Mouse (Mus musculus): ENCODE measurements around the gene Cfap97d1. TPM values are rescaled to one million over a fixed set of nuclear protein-coding genes. Genes with fewer than 3 reads are reported as not detected.

The Cfap97d1 gene
- polyA plus RNA-seq, 1 experiment = not detected

GRCm38 (mm10) chr11:101972097-101972496 is 12.0 kb upstream of the Cfap97d1 start:
- no peak overlapping the region for H3K4me2 ChIP-seq (ENCODE audit: low read depth)
- H3ac ChIP-seq (ENCODE audit: control insufficient read depth, insufficient read length) = no peak overlapping the region
- H3K27me3 ChIP-seq (ENCODE audit: control insufficient read depth, insufficient read depth, insufficient read length) = peaks cover 7% of the 10 kb centered on the region
- H3K79me2 ChIP-seq (ENCODE audit: control insufficient read depth, insufficient read depth) = no peaks in the 10 kb centered on the region
- H3K4me3 ChIP-seq = no peak overlapping the region
- H3K36me3 ChIP-seq (ENCODE audit: control insufficient read depth, insufficient read depth) = peaks cover 13% of the 10 kb centered on the region
- no peak for TF ChIP-seq USF1 (IDR thresholded peaks at IDR 0.05; ENCODE audit: low read depth)
- no peak for TF ChIP-seq SRF (IDR thresholded peaks at IDR 0.05; ENCODE audit: control insufficient read depth, insufficient read length, low read depth)
- no peak for TF ChIP-seq MYOG (IDR thresholded peaks at IDR 0.05; ENCODE audit: control insufficient read depth in 1 of 3, insufficient read depth in 1 of 3, insufficient read length in 2 of 3, low read depth in 2 of 3)
- no peak for TF ChIP-seq CEBPB (IDR thresholded peaks at IDR 0.05; ENCODE audit: insufficient read depth, poor library complexity, severe bottlenecking)
- TF ChIP-seq TCF3 (IDR thresholded peaks at IDR 0.05; ENCODE audit: insufficient read length, low read depth) = no peak
- no peak for TF ChIP-seq TCF12 (IDR thresholded peaks at IDR 0.05; ENCODE audit: insufficient read depth, poor library complexity, severe bottlenecking)
- TF ChIP-seq MYOD1 (IDR thresholded peaks at IDR 0.05; ENCODE audit: control insufficient read depth in 1 of 3, insufficient read length in 2 of 3, low read depth in 2 of 3) = no peak
- TF ChIP-seq REST (IDR thresholded peaks at IDR 0.05; ENCODE audit: insufficient read depth, insufficient read length) = no peak
- no peak for TF ChIP-seq E2F4 (IDR thresholded peaks at IDR 0.05; ENCODE audit: insufficient read depth)
- no peak for TF ChIP-seq POLR2A (IDR thresholded peaks at IDR 0.05; ENCODE audit: insufficient read length, low read depth)
- no peak for TF ChIP-seq MAX (IDR thresholded peaks at IDR 0.05; ENCODE audit: low read depth)
- TF ChIP-seq POLR2AphosphoS2 (IDR thresholded peaks at IDR 0.05; ENCODE audit: insufficient read length, low read depth) = no peak

- H3K4me2 ChIP-seq (ENCODE audit: low read depth) = no peak overlapping the region
- peaks cover 2% of the 10 kb centered on the region for H3K27me3 ChIP-seq (ENCODE audit: control insufficient read depth, insufficient read depth, insufficient read length)
- H3K4me3 ChIP-seq = no peak overlapping the region
- H3ac ChIP-seq (ENCODE audit: control insufficient read depth, insufficient read length) = no peak overlapping the region
- no peaks in the 10 kb centered on the region for H3K79me2 ChIP-seq (ENCODE audit: control insufficient read depth, insufficient read depth)
- TF ChIP-seq REST (IDR thresholded peaks at IDR 0.05; ENCODE audit: insufficient read depth, insufficient read length) (no peak), CEBPB (IDR thresholded peaks at IDR 0.05; ENCODE audit: insufficient read depth, poor library complexity, severe bottlenecking) (no peak), POLR2AphosphoS2 (IDR thresholded peaks at IDR 0.05; ENCODE audit: insufficient read length, low read depth) (no peak), SRF (IDR thresholded peaks at IDR 0.05; ENCODE audit: control insufficient read depth, insufficient read length, low read depth) (no peak), MAX (IDR thresholded peaks at IDR 0.05; ENCODE audit: low read depth) (no peak)
- H3K36me3 ChIP-seq (ENCODE audit: control insufficient read depth, insufficient read depth) = peaks cover 13% of the 10 kb centered on the region
These were observed 11.4 kb upstream of the Cfap97d1 start for GRCm38 (mm10) chr11:101972651-101973050.

GRCm38 (mm10) chr11:101973496-101973895 is 10.6 kb upstream of the Cfap97d1 start:
- Histone ChIP-seq H3K27me3 (ENCODE audit: control insufficient read depth, insufficient read depth, insufficient read length) (no peaks in the 10 kb centered on the region), H3K4me2 (ENCODE audit: low read depth) (no peak overlapping the region), H3K36me3 (ENCODE audit: control insufficient read depth, insufficient read depth) (peaks cover 13% of the 10 kb centered on the region), H3K4me3 (no peak overlapping the region), H3K79me2 (ENCODE audit: control insufficient read depth, insufficient read depth) (no peaks in the 10 kb centered on the region), H3ac (ENCODE audit: control insufficient read depth, insufficient read length) (no peak overlapping the region)
- TF ChIP-seq TCF3 (IDR thresholded peaks at IDR 0.05; ENCODE audit: insufficient read length, low read depth) = no peak
- no peak for TF ChIP-seq MYOG (IDR thresholded peaks at IDR 0.05; ENCODE audit: control insufficient read depth in 1 of 3, insufficient read depth in 1 of 3, insufficient read length in 2 of 3, low read depth in 2 of 3)
- TF ChIP-seq MYOD1 (IDR thresholded peaks at IDR 0.05; ENCODE audit: control insufficient read depth in 1 of 3, insufficient read length in 2 of 3, low read depth in 2 of 3) = no peak
- TF ChIP-seq SRF (IDR thresholded peaks at IDR 0.05; ENCODE audit: control insufficient read depth, insufficient read length, low read depth) = no peak
- no peak for TF ChIP-seq REST (IDR thresholded peaks at IDR 0.05; ENCODE audit: insufficient read depth, insufficient read length)
- no peak for TF ChIP-seq TCF12 (IDR thresholded peaks at IDR 0.05; ENCODE audit: insufficient read depth, poor library complexity, severe bottlenecking)

- H3K36me3 ChIP-seq (ENCODE audit: control insufficient read depth, insufficient read depth) = peaks cover 15% of the 10 kb centered on the region
- H3K27me3 ChIP-seq (ENCODE audit: control insufficient read depth, insufficient read depth, insufficient read length) = no peaks in the 10 kb centered on the region
- H3K4me2 ChIP-seq (ENCODE audit: low read depth) = no peak overlapping the region
- H3ac ChIP-seq (ENCODE audit: control insufficient read depth, insufficient read length) = no peak overlapping the region
- no peak overlapping the region for H3K4me3 ChIP-seq
- H3K79me2 ChIP-seq (ENCODE audit: control insufficient read depth, insufficient read depth) = no peaks in the 10 kb centered on the region
- TF ChIP-seq TCF12 (IDR thresholded peaks at IDR 0.05; ENCODE audit: insufficient read depth, poor library complexity, severe bottlenecking) (no peak), MYOD1 (IDR thresholded peaks at IDR 0.05; ENCODE audit: control insufficient read depth in 1 of 3, insufficient read length in 2 of 3, low read depth in 2 of 3) (no peak), REST (IDR thresholded peaks at IDR 0.05; ENCODE audit: insufficient read depth, insufficient read length) (no peak)
These were observed 9.9 kb upstream of the Cfap97d1 start for GRCm38 (mm10) chr11:101974181-101974580.

- Histone ChIP-seq H3K4me3 (no peak overlapping the region), H3K27me3 (ENCODE audit: control insufficient read depth, insufficient read depth, insufficient read length) (no peaks in the 10 kb centered on the region), H3K36me3 (ENCODE audit: control insufficient read depth, insufficient read depth) (peaks cover 23% of the 10 kb centered on the region), H3ac (ENCODE audit: control insufficient read depth, insufficient read length) (no peak overlapping the region), H3K4me2 (ENCODE audit: low read depth) (no peak overlapping the region), H3K79me2 (ENCODE audit: control insufficient read depth, insufficient read depth) (no peaks in the 10 kb centered on the region)
- TF ChIP-seq POLR2AphosphoS2 (IDR thresholded peaks at IDR 0.05; ENCODE audit: insufficient read length, low read depth) (no peak), MYOG (IDR thresholded peaks at IDR 0.05; ENCODE audit: control insufficient read depth in 1 of 3, insufficient read depth in 1 of 3, insufficient read length in 2 of 3, low read depth in 2 of 3) (no peak), CEBPB (IDR thresholded peaks at IDR 0.05; ENCODE audit: insufficient read depth, poor library complexity, severe bottlenecking) (no peak), TCF12 (IDR thresholded peaks at IDR 0.05; ENCODE audit: insufficient read depth, poor library complexity, severe bottlenecking) (no peak), MAX (IDR thresholded peaks at IDR 0.05; ENCODE audit: low read depth) (no peak), SRF (IDR thresholded peaks at IDR 0.05; ENCODE audit: control insufficient read depth, insufficient read length, low read depth) (no peak), TCF3 (IDR thresholded peaks at IDR 0.05; ENCODE audit: insufficient read length, low read depth) (no peak), POLR2A (IDR thresholded peaks at IDR 0.05; ENCODE audit: insufficient read length, low read depth) (no peak), USF1 (IDR thresholded peaks at IDR 0.05; ENCODE audit: low read depth) (no peak), MYOD1 (IDR thresholded peaks at IDR 0.05; ENCODE audit: control insufficient read depth in 1 of 3, insufficient read length in 2 of 3, low read depth in 2 of 3) (no peak), E2F4 (IDR thresholded peaks at IDR 0.05; ENCODE audit: insufficient read depth) (no peak), REST (IDR thresholded peaks at IDR 0.05; ENCODE audit: insufficient read depth, insufficient read length) (no peak)
These were observed 9.2 kb upstream of the Cfap97d1 start for GRCm38 (mm10) chr11:101974923-101975322.

Measured in myocyte (in vitro differentiated cells).